Mouse (Mus musculus): ENCODE data around the gene Slc26a9.

- no peak for TF ChIP-seq CTCF (IDR thresholded peaks at IDR 0.05; ENCODE audit: insufficient read depth, low read length)
- no peak for TF ChIP-seq POLR2A (IDR thresholded peaks at IDR 0.05; ENCODE audit: borderline replicate concordance, extremely low read depth, low read depth, low read length)
Observed at GRCm38 (mm10) chr1:131800001-131800400, 56.2 kb downstream of the Slc26a9 start.
